Mouse (Mus musculus) kidney, embryonic 14.5 days (tissue): ENCODE measurements around the gene Gm11168. TPM values are rescaled to one million over a fixed set of nuclear protein-coding genes. Genes with fewer than 3 reads are reported as not detected.
"Not testable (repeated sequence)": the region's sequence is repeated elsewhere in the genome, so short reads cannot be mapped to it uniquely, and the experiment has no call there.

ENCODE experiments used
- ATAC-seq: fragments of 200-750 bp; cut with Nextera tagmentation; 2 replicates; pipeline ENCODE4 v1.8.0; 2017; ENCODE audit warnings: moderate number of reproducible peaks, mild to moderate bottlenecking, moderate TSS enrichment, moderate library complexity; ENCODE audit not compliant: low FRiP score, low TSS enrichment
- H3K27ac ChIP-seq: fragments of 300-500 bp; sonication (generic); 2 replicates; pipeline ENCODE4 v1.5.1; 2014; ENCODE audit warnings: low read depth, mild to moderate bottlenecking, low read length, moderate library complexity, mixed read lengths
- H3K27me3 ChIP-seq: fragments of 300-500 bp; sonication (generic); 2 replicates; pipeline ENCODE4 v1.6.1; 2014; ENCODE audit warnings: mild to moderate bottlenecking, low read length; ENCODE audit not compliant: control insufficient read depth, insufficient read depth
- H3K36me3 ChIP-seq: fragments of 300-500 bp; sonication (generic); 2 replicates; pipeline ENCODE4 v1.6.1; 2014; ENCODE audit warnings: low read length, mixed read lengths; ENCODE audit not compliant: control insufficient read depth, insufficient read depth
- H3K4me1 ChIP-seq: fragments of 300-500 bp; sonication (generic); 2 replicates; pipeline ENCODE4 v1.6.1; 2014; ENCODE audit warnings: low read length, mixed read lengths; ENCODE audit not compliant: control insufficient read depth, insufficient read depth
- H3K4me2 ChIP-seq: fragments of 300-500 bp; sonication (generic); replicated peaks from 2 replicates; pipeline ENCODE4 v1.6.1; 2014; ENCODE audit warnings: low read depth, mild to moderate bottlenecking, low read length
- H3K4me3 ChIP-seq: fragments of 300-500 bp; sonication (generic); 2 replicates; pipeline ENCODE4 v1.5.1; 2014; ENCODE audit warnings: mild to moderate bottlenecking, low read length
- H3K9ac ChIP-seq: fragments of 300-500 bp; sonication (generic); 2 replicates; pipeline ENCODE4 v1.6.1; 2014; ENCODE audit warnings: low read depth, mild to moderate bottlenecking, low read length, moderate library complexity
- H3K9me3 ChIP-seq: fragments of 300-500 bp; sonication (generic); 2 replicates; pipeline ENCODE4 v1.6.1; 2016; ENCODE audit warnings: low read length; ENCODE audit not compliant: control insufficient read depth
- WGBS: fragments of 180-500 bp; shearing (Covaris S2); extraction: QIAGEN DNeasy Blood & Tissue Kit; methylation state at CpG from one replicate; pipeline ENCODE4 v1.1.7; 2014; 5-methylcytosine and 5-hydroxymethylcytosine counted together
- microRNA-seq: library from miRNA; unstranded; fragments of <30 nt; microRNA quantifications from one replicate; pipeline ENCODE4, GENCODE M21; 2016
- polyA plus RNA-seq: library from polyadenylated mRNA; unstranded; fragments of >200 nt; fragmentation: Nextera tagmentation; extraction: Ambion mirVana; gene quantifications from 2 replicates; pipeline ENCODE4 v1.2.1, GENCODE M21; 2014

The Gm11168 gene
- polyA plus RNA-seq, 1 experiment from 2014 or later: not detected

DNA sequence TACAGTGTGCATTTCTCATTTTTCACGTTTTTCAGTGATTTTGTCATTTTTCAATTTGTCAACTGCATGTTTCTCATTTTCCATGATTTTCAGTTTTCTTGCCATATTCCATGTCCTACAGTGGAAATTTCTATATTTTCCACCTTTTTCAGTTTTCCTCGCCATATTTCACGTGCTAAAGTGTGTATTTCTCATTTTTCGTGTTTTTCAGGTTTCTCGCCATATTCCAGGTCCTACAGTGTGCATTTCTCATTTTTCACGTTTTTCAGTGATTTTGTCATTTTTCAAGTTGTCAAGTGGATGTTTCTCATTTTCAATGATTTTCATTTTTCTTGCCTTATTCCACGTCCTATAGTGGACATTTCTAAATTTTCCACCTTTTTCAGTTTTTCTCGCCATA, 33.4 kb downstream of the Gm11168 start, which contains the start of gene Gm10715:
Gm10715 (plus strand) TSS at position 301 of the 400 bp plus-strand sequence.
- H3K4me3 ChIP-seq, H3K4me2 ChIP-seq, ATAC-seq, H3K27ac ChIP-seq, H3K36me3 ChIP-seq, H3K9me3 ChIP-seq, H3K9ac ChIP-seq, H3K27me3 ChIP-seq, H3K4me1 ChIP-seq: not testable (repeated sequence)
- WGBS: 71% methylated on average over 6 of the region's 8 CpGs

DNA sequence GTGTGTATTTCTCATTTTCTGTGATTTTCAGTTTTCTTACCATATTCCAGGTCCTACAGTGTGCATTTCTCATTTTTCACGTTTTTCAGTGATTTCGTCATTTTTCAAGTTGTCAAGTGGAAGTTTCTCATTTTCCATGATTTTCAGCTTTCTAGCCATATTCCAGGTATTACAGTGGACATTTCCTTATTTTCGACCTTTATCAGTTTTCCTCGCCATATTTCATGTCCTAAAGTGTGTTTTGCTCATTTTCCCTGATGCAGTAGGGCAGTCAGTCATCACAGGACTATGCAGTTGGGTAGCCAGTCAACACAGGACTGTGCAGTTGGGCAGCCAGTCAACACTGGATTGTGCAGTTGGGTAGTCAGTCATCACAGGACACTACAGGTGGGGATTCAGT, 35.0 kb downstream of the Gm11168 start:
- H3K4me3 ChIP-seq, H3K9me3 ChIP-seq, ATAC-seq, H3K9ac ChIP-seq, H3K4me1 ChIP-seq, H3K4me2 ChIP-seq, H3K27ac ChIP-seq, H3K36me3 ChIP-seq, H3K27me3 ChIP-seq: not testable (repeated sequence)
- 64% methylated on average over 4 of the region's 4 CpGs for WGBS

Small RNA genes within 50 kb of the gene (microRNA-seq; reads per million reads assigned to microRNA genes)
- gene Mir101c: not detected

Other genes starting within 250 kb of the Gm11168 start
- not detected in 2 replicates for gene Gm10722, start 2.4 kb upstream of the Gm11168 start, polyA plus RNA-seq
- gene Gm10721, start 9.8 kb downstream of the Gm11168 start, polyA plus RNA-seq: not detected in 2 replicates
- gene Gm10720, start 12.3 kb downstream of the Gm11168 start, polyA plus RNA-seq: not detected in 2 replicates
- gene Gm10719, start 14.1 kb downstream of the Gm11168 start, polyA plus RNA-seq: not detected in 2 replicates
- gene Gm10718, start 20.2 kb downstream of the Gm11168 start, polyA plus RNA-seq: not detected in 2 replicates
- 0.36 TPM in 1 of 2 replicates, not detected in the other for gene Gm10717, start 22.1 kb downstream of the Gm11168 start, polyA plus RNA-seq
- not detected in 2 replicates for gene Gm17535, start 31.3 kb downstream of the Gm11168 start, polyA plus RNA-seq
- not detected in 2 replicates for gene Gm10715, start 33.5 kb downstream of the Gm11168 start, polyA plus RNA-seq